Mouse (Mus musculus) E14TG2a.4 (cell line): ENCODE measurements at regions not wholly inside any gene's neighbourhood (a gene's known extent, or its start where the extent isn't known, plus 50 kb on each side); places are given as distances from the start of the nearest gene placed in this dataset.

Source experiments
- CTCF ChIP-seq: conservative IDR thresholded peaks from 2 replicates; pipeline ENCODE4 v1.5.1; 2014; ENCODE audit warnings: low read length
- NANOG ChIP-seq: IDR thresholded peaks from 2 replicates; pipeline ENCODE4 v1.6.1; 2014; ENCODE audit warnings: borderline replicate concordance, low read length, mixed read lengths
- POU5F1 ChIP-seq: IDR thresholded peaks from 2 replicates; pipeline ENCODE4 v1.6.1; 2014; ENCODE audit warnings: low read length, borderline replicate concordance

DNA sequence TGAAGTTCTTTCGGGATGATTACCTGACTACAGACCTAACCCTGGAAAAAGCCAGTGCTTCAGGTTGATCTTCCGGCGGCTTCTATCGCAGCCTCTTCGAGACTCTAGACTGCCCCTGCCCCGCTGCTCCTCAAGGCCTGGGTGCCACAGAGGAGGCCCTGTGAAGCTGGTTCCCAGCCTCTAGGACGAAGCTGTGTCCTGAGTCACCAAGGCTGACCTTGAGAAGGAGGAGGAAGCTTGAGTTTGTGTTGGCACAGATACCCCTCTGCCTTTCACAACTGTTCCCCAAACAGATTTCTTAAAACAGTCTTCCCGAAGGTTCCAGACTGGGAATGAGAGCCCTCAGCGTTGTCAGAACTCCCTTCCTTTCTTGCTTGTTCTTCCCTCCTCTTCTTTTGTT is 112.8 kb upstream of the Mdm1 start:
- TF ChIP-seq CTCF (no peak), NANOG (no peak), POU5F1 (no peak)
